Mouse (Mus musculus) erythroblast, embryonic 14.5 days (primary cell): ENCODE results near the gene Rab36. TPM values are rescaled to one million over a fixed set of nuclear protein-coding genes. Genes with fewer than 3 reads are reported as not detected.

Experiments used
- H3K27me3 ChIP-seq: 2 replicates; pipeline ENCODE4 v1.6.1; 2012; ENCODE audit warnings: inconsistent platforms; ENCODE audit not compliant: control insufficient read depth
- H3K36me3 ChIP-seq: 2 replicates; pipeline ENCODE4 v1.6.1; 2012; ENCODE audit warnings: mild to moderate bottlenecking, inconsistent platforms; ENCODE audit not compliant: control insufficient read depth
- H3K4me1 ChIP-seq: 2 replicates; pipeline ENCODE4 v1.6.1; 2012; ENCODE audit warnings: inconsistent platforms; ENCODE audit not compliant: control insufficient read depth
- H3K4me3 ChIP-seq: replicated peaks from 2 replicates; pipeline ENCODE3; 2012; ENCODE audit warnings: moderate library complexity, mild to moderate bottlenecking, inconsistent platforms
- H3K9me3 ChIP-seq: 2 replicates; pipeline ENCODE4 v1.6.1; 2012; ENCODE audit warnings: low read length, inconsistent platforms, mixed read lengths; ENCODE audit not compliant: control insufficient read depth
- GATA1 ChIP-seq: IDR thresholded peaks from 2 replicates; pipeline ENCODE4 v1.6.1; 2012; ENCODE audit warnings: low read length, inconsistent platforms, mixed read lengths
- TAL1 ChIP-seq: IDR thresholded peaks from 3 replicates; pipeline ENCODE4 v1.6.1; 2012; ENCODE audit warnings: low read length, inconsistent platforms, mixed read lengths
- polyA plus RNA-seq: library from polyadenylated mRNA; stranded (reverse); fragments of >175 nt; gene quantifications from 2 replicates; pipeline ENCODE4 v1.2.3, GENCODE M21; 2012

Gene Rab36
- polyA plus RNA-seq, 1 experiment = not detected

GRCm38 (mm10) chr10:75006889-75007662 lies 29.8 kb upstream of the Rab36 start:
- Histone ChIP-seq H3K4me1 (peaks cover 8% of the 10 kb centered on the region; the same call in 1 of the 2 replicates), H3K4me3 (no peak overlapping the region), H3K9me3 (no peaks in the 10 kb centered on the region)

GRCm38 (mm10) chr10:75010704-75011103 lies 26.2 kb upstream of the Rab36 start:
- TF ChIP-seq TAL1 (no peak), GATA1 (no peak)
- H3K4me1 ChIP-seq = no peaks in the 10 kb centered on the region
- H3K27me3 ChIP-seq = no peaks in the 10 kb centered on the region
- H3K4me3 ChIP-seq = no peak overlapping the region
- no peaks in the 10 kb centered on the region for H3K9me3 ChIP-seq
- H3K36me3 ChIP-seq = no peaks in the 10 kb centered on the region

More at GRCm38 (mm10) chr10:75006889-75007662, 29.8 kb upstream of the Rab36 start:
- TF ChIP-seq GATA1 (no peak), TAL1 (no peak)
- H3K36me3 ChIP-seq = no peaks in the 10 kb centered on the region
- H3K27me3 ChIP-seq = no peaks in the 10 kb centered on the region

DNA sequence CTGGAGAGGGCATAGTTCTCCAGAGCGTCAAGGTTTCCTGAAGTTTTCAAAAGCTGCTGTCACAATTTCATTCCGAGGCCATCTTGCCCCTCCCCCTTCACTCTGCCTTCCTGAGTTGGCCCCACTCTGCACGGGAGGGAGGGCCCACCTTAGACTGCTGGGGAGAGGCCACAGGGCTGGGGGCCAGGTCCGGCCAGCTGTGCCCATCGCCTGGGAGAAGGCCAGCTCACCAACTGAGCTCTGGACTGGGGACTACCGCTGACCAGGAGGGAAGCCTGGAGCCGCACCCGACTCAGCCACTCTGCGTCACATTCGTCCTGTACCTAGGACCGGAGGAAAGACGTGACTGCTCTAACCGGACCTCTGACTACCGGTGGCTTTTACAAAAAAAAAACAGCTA lies 21.4 kb upstream of the Rab36 start:
- no peak overlapping the region for H3K4me3 ChIP-seq

GRCm38 (mm10) chr10:75016481-75016880 lies 20.4 kb upstream of the Rab36 start:
- no peaks in the 10 kb centered on the region for H3K27me3 ChIP-seq

More for the DNA sequence above, 21.4 kb upstream of the Rab36 start:
- Histone ChIP-seq H3K4me1 (no peaks in the 10 kb centered on the region), H3K36me3 (no peaks in the 10 kb centered on the region), H3K9me3 (no peaks in the 10 kb centered on the region), H3K27me3 (no peaks in the 10 kb centered on the region)
- no peak for TF ChIP-seq GATA1
- no peak for TF ChIP-seq TAL1

DNA sequence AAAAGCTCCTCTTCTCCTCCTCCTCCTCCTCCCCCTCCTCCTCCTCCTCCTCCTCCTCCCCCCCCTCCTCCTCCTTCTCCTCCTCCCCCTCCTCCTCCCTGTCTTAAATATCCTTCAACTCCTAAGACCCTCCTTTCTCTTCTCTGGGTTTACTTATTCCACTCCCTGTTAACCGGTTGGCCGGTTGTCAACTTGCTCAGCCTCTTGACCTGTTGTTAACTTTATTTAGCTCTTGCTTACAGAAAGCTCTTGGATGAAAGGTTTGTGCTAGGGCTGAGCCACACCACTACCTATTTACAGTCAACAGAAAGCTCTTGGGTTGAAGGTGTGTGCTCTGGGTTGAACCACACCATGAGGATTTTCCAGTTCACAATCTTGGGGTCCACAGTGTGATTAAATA lies 16.6 kb upstream of the Rab36 start:
- no peak for TF ChIP-seq TAL1
- TF ChIP-seq GATA1 = no peak
- no peaks in the 10 kb centered on the region for H3K36me3 ChIP-seq
- H3K9me3 ChIP-seq = peaks cover 6% of the 10 kb centered on the region; the same call in 1 of the 2 replicates
- H3K27me3 ChIP-seq = no peaks in the 10 kb centered on the region
- H3K4me3 ChIP-seq = no peak overlapping the region
- H3K4me1 ChIP-seq = no peaks in the 10 kb centered on the region

More at GRCm38 (mm10) chr10:75016481-75016880, 20.4 kb upstream of the Rab36 start:
- TF ChIP-seq GATA1 (no peak), TAL1 (no peak)
- Histone ChIP-seq H3K9me3 (no peaks in the 10 kb centered on the region), H3K4me1 (no peaks in the 10 kb centered on the region), H3K36me3 (no peaks in the 10 kb centered on the region), H3K4me3 (no peak overlapping the region)

DNA sequence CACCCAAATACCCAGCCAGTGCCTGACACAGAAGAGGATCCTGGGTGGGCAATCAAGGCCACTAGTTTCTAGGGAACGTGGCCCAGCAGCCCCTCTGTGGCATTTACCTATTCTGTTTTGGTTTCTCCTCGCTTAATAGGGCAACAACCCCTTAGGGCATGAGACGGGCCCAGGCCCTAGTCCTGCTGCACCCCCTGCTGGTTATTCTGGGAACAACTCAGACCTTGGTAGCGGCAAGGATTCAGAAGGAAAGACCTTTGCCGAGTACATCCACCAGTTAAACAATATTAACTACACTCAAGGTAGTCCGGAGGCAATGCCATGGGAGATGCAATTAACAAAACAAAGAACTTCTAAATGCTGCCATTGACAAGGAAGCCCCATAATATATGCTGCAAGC lies 15.7 kb upstream of the Rab36 start:
- no peak overlapping the region for H3K4me3 ChIP-seq
- no peaks in the 10 kb centered on the region for H3K4me1 ChIP-seq
- no peak for TF ChIP-seq GATA1
- TF ChIP-seq TAL1 = no peak
- H3K9me3 ChIP-seq = peaks cover 6% of the 10 kb centered on the region; the same call in 1 of the 2 replicates
- no peaks in the 10 kb centered on the region for H3K27me3 ChIP-seq
- H3K36me3 ChIP-seq = no peaks in the 10 kb centered on the region

DNA sequence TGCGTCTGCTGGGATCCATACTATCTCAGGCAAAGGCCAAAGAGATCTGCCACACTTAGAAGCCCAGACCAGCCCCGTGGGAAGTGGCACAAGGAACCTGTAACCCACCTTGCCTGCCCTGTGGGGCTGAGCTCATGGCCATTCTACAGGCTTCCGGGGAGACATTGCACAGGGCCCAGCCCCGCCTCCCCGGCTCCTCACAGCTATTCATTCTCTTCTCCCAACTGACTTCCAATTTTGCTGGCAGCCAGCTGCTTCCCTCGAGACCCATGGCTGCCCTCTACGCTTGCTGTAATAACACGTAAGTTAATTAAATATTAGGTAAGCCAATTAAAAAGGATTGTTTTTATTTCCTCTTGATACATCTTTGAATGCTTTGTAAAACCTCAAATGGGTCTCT lies 10.4 kb upstream of the Rab36 start:
- Histone ChIP-seq H3K4me3 (no peak overlapping the region), H3K9me3 (peaks cover 6% of the 10 kb centered on the region; the same call in 1 of the 2 replicates), H3K27me3 (no peaks in the 10 kb centered on the region), H3K4me1 (no peaks in the 10 kb centered on the region), H3K36me3 (no peaks in the 10 kb centered on the region)
- TF ChIP-seq TAL1 (no peak), GATA1 (no peak)

- H3K4me3 ChIP-seq = no peak overlapping the region
- H3K27me3 ChIP-seq = no peaks in the 10 kb centered on the region
- no peaks in the 10 kb centered on the region for H3K36me3 ChIP-seq
- no peak for TF ChIP-seq TAL1
- no peaks in the 10 kb centered on the region for H3K4me1 ChIP-seq
- H3K9me3 ChIP-seq = no peaks in the 10 kb centered on the region
Measured at GRCm38 (mm10) chr10:75028743-75029142, 8.1 kb upstream of the Rab36 start.

DNA sequence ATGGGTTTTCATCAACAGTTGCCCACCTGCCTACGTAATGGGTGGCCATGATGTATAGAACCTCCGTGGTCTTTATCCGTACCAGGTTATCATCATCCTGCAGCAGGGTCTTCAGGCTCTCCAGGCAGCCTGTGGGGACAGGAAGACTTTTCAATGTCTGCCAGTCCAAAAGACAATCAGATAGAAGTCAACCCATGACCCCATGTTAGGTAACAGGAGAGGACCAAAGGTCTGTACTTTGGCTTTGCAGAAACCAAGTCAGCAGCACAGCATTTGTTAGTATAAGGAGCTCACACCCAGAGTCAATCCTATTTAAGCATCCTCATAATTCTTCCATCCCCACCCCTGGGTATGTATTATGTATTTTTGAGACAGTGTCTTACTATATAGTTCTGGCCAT lies 7.2 kb upstream of the Rab36 start:
- Histone ChIP-seq H3K36me3 (no peaks in the 10 kb centered on the region), H3K27me3 (no peaks in the 10 kb centered on the region), H3K4me3 (no peak overlapping the region), H3K9me3 (no peaks in the 10 kb centered on the region), H3K4me1 (no peaks in the 10 kb centered on the region)
- TF ChIP-seq TAL1 (no peak), GATA1 (no peak)

DNA sequence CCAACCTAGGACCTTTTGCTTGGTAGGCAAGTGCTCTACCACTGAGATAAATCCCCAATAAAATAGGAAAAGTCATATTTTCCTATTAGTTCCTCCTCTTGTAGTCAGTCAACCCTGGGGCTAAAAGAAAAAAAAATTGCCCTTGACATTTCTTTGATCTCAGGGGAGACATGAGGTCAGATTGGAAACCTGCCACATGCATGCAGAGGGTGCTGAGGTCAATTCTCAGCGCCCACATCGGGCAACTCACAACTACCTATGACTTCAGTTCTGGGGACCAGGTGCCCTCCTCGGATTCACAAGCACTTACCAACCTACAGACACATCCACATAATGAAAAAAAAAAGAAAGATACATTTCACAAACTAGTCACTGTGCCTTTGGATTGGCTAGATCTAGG lies 6.6 kb upstream of the Rab36 start:
- Histone ChIP-seq H3K36me3 (no peaks in the 10 kb centered on the region), H3K4me1 (no peaks in the 10 kb centered on the region), H3K9me3 (no peaks in the 10 kb centered on the region), H3K27me3 (no peaks in the 10 kb centered on the region), H3K4me3 (no peak overlapping the region)
- no peak for TF ChIP-seq GATA1
- TF ChIP-seq TAL1 = no peak
